Mouse (Mus musculus) heart, adult 2 months (tissue): ENCODE measurements around the gene Kdsr. TPM values are rescaled to one million over a fixed set of nuclear protein-coding genes. Genes with fewer than 3 reads are reported as not detected.

ENCODE experiments used
- DNase-seq, 2 experiments: peaks; one replicate each; pipeline ENCODE4 v3.0.0; 2021
- H3K27ac ChIP-seq: fragments of 200-600 bp; 2 replicates; pipeline ENCODE4 v1.8.1; 2022
- H3K27me3 ChIP-seq: fragments of 200-500 bp; 2 replicates; pipeline ENCODE4 v1.6.1; 2012; ENCODE audit warnings: mild to moderate bottlenecking, low read length, inconsistent platforms, mixed read lengths; ENCODE audit not compliant: control insufficient read depth, insufficient read depth
- H3K36me3 ChIP-seq: fragments of 200-500 bp; 2 replicates; pipeline ENCODE4 v1.6.1; 2012; ENCODE audit warnings: low read length, inconsistent platforms; ENCODE audit not compliant: control insufficient read depth, insufficient read depth
- H3K4me1 ChIP-seq: fragments of 200-500 bp; 2 replicates; pipeline ENCODE4 v1.6.1; 2011; ENCODE audit warnings: low read length; ENCODE audit not compliant: control insufficient read depth, insufficient read depth
- H3K4me3 ChIP-seq: fragments of 200-600 bp; 2 replicates; pipeline ENCODE4 v1.8.1; 2022
- H3K79me2 ChIP-seq: fragments of 200-500 bp; replicated peaks from 2 replicates; pipeline ENCODE4 v1.6.1; 2012; ENCODE audit warnings: mild to moderate bottlenecking, inconsistent platforms, low read length, moderate library complexity, mixed read lengths; ENCODE audit not compliant: control insufficient read depth, insufficient read depth
- H3K9ac ChIP-seq: fragments of 200-500 bp; 2 replicates; pipeline ENCODE4 v1.6.1; 2012; ENCODE audit warnings: low read depth, mild to moderate bottlenecking, control low read depth, inconsistent platforms, low read length, mixed read lengths
- CTCF ChIP-seq: fragments of 200-600 bp; IDR thresholded peaks from 2 replicates; pipeline ENCODE4 v1.8.1; 2022; ENCODE audit warnings: antibody characterized with exemption, mild to moderate bottlenecking, moderate library complexity
- EP300 ChIP-seq: fragments of 200-500 bp; IDR thresholded peaks from 2 replicates; pipeline ENCODE4 v1.6.1; 2011; ENCODE audit warnings: low read depth, low read length, control low read depth; ENCODE audit not compliant: insufficient read depth
- POLR2A ChIP-seq: fragments of 200-500 bp; IDR thresholded peaks from 2 replicates; pipeline ENCODE4 v1.6.1; 2011; ENCODE audit warnings: mild to moderate bottlenecking, low read depth, low read length, control low read depth; ENCODE audit not compliant: insufficient read depth
- WGBS: fragments of 180-500 bp; shearing (Covaris S2); methylation state at CpG from one replicate; pipeline ENCODE4 v1.1.7; 2018; 5-methylcytosine and 5-hydroxymethylcytosine counted together
- intact Hi-C: fragments of 180-260 bp; cut with DNase I; formaldehyde crosslinking; loops from one replicate; pipeline ENCODE4 v1.15.1; 2025
- polyA plus RNA-seq: library from polyadenylated mRNA; depleted of rRNA; stranded (reverse); fragments of >200 nt; gene quantifications from 2 replicates; pipeline ENCODE4 v1.2.3, GENCODE M21; 2012
- total RNA-seq, 2 experiments: library from RNA; stranded (reverse); gene quantifications; 2 replicates each; pipeline ENCODE4 v1.2.3; 2021

Kdsr gene
- total and polyA plus RNA-seq, 3 experiments: 2.6 to 6.2 (median 5.9) TPM

DNA sequence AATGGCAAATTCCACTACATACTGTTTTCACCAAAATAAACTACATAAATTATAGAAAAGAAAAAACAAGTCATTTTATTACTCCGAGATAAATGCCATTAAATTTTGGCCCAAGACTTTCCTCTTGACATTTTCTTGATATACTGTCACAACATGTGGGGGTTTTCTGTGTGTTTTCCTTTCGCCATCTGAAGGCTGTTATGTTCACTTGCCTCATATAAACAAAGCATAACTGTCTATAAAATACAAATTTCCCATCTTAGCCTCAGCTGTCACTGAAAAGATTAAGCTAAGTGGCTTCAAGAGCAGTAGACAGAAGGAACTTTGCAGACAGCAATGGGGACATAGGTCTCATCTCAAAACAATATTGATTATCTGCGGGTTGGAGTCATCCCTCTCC, 4.8 kb upstream of the Kdsr start:
- Histone ChIP-seq H3K4me1 (no peaks in the 10 kb centered on the region), H3K27me3 (no peaks in the 10 kb centered on the region), H3K79me2 (no peaks in the 10 kb centered on the region), H3K36me3 (no peaks in the 10 kb centered on the region), H3K4me3 (no peak overlapping the region), H3K9ac (no peak overlapping the region), H3K27ac (no peak overlapping the region)
- no peak for DNase-seq
- 98% methylated on average over 3 of the region's 3 CpGs for WGBS
- TF ChIP-seq CTCF (no peak), EP300 (no peak), POLR2A (no peak)
- intact Hi-C loops: no loop called here

DNA sequence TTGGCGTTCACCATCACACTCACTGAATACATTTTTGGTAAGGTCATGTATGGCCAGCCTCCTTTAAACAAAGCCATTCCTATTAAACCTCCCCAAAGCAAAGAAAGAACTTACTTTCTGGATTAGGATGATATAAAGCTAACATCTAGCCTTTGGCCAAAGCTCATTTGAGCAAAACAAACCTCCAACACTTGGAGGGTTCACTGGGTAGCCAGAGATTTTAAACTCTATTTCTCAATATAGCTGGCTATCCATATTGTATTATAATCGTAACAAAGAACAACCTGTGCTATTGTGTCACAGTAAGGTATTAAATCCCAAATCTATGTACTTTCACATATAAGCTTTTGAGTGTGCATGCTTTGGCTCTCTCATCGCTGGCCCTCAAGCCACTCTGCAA, 1.2 kb upstream of the Kdsr start:
- WGBS: 79% methylated on average over 3 of the region's 3 CpGs
- peaks cover 8% of the 10 kb centered on the region for H3K4me1 ChIP-seq
- TF ChIP-seq CTCF: no peak
- no peak for TF ChIP-seq EP300
- no peak for DNase-seq
- no peaks in the 10 kb centered on the region for H3K27me3 ChIP-seq
- 0 out of 2 replicates have a peak, but pooled peaks cover 1% of the 10 kb centered on the region for H3K79me2 ChIP-seq
- intact Hi-C loops: no loop called here
- no peaks in the 10 kb centered on the region for H3K36me3 ChIP-seq
- H3K27ac ChIP-seq: no peak overlapping the region
- no peak overlapping the region for H3K4me3 ChIP-seq
- H3K9ac ChIP-seq: no peak overlapping the region

DNA sequence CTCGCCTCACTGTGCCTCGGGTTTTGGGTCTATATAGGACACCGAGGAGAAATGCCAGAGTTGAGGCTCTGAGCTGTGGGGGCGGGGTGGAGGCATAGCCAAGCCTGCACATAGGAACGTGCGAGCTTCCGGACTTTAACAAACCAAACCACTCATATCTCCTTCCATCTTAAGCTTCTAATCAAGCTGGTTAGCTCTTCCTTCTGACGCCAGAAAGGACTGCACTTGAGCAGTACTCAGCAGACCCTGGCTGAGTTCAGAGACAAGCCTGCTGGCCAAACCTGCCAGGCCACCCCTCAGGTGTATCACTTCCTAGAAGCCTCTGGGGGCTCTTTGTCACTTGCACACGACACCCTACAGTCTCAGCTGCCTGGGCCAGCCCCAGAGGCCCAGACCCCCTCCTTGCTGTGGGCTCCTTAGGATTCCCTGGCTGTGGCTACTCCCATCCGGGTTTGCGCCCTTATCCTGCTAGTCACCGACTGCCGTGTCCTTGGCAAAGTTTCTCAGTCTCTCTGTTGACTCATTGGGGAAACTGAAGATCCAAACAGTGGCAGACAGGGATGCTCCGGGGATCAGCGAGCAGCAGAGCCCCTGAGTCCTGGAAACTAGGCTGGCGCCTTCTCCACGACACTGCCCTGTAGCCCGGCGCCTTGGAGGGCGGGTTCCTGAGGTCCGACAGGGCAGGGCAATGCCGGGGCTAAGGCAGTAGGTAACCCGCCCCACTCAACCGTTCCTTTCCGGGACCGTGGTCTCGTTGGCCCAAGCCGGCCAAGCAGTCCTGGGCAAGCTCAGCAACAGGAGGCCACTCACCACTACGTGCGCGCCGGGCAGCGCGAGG, 574 bp downstream of the Kdsr start:
- H3K36me3 ChIP-seq: no peaks in the 10 kb centered on the region
- peak overlapping the region; percentile 92 for H3K9ac ChIP-seq
- no peak for DNase-seq
- H3K27me3 ChIP-seq: no peaks in the 10 kb centered on the region
- intact Hi-C loops: loop anchor here (1.0 to 2.0 kb wide), 2 partner anchors 38 to 45 kb away; partner anchors contain the start of genes Bcl2 and Vps4b
- H3K4me1 ChIP-seq: peaks cover 8% of the 10 kb centered on the region
- peak overlapping the region; percentile 89 for H3K27ac ChIP-seq
- H3K79me2 ChIP-seq: 0 out of 2 replicates have a peak, but pooled peaks cover 1% of the 10 kb centered on the region
- TF ChIP-seq CTCF (no peak), POLR2A (no peak), EP300 (no peak)
- WGBS: 1% methylated on average over 34 of the region's 34 CpGs
- H3K4me3 ChIP-seq: peak overlapping the region; percentile 89

DNA sequence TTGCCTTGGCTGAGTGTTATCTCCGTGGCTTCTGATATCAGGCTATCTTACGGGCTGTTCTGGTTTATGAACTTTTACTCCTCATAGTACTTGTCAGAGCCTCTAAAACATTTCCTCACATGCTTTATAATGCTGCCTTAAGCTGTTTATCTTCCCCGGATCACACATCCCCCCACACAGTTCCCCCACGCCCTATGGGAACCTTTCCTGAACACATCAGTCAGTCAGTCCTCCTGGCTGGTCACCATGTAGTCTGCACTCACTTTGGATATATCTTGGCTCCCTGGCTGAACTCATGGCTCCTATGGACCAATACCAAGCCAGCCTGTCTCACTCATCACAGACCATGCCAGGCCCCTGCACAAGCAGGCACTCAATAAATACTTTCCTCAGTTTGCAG, 2.9 kb downstream of the Kdsr start:
- Histone ChIP-seq H3K27ac (no peak overlapping the region), H3K4me1 (peaks cover 10% of the 10 kb centered on the region), H3K4me3 (no peak overlapping the region), H3K79me2 (0 out of 2 replicates have a peak, but pooled peaks cover 1% of the 10 kb centered on the region), H3K9ac (no peak overlapping the region), H3K36me3 (peaks cover under 1% of the 10 kb centered on the region; the same call in 1 of the 2 replicates), H3K27me3 (no peaks in the 10 kb centered on the region)
- intact Hi-C loops: no loop called here
- DNase-seq: peak in 1 of 2 experiments; percentile 10
- TF ChIP-seq POLR2A (no peak), EP300 (no peak), CTCF (no peak)
- 60% methylated on average over 4 of the region's 4 CpGs for whole genome bisulfite sequencing

DNA sequence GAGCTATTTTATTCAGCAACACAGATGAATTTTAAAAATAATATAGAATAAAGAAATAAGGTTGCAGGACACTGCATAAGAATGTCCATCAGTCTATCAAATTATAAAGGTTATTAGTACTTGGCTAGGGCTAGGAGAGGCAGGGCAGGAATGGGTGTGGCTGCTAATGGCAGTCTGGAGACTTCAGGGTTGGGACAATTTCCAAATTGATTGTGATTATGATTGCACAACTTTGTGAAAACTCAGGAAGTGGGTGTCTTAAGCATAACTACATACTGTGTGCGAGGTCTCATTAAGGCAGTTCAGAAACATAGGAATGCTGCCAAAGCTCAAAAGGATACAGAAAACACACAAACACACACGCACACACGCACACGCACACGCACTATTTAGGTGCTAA, 7.5 kb downstream of the Kdsr start:
- Histone ChIP-seq H3K4me1 (peaks cover 6% of the 10 kb centered on the region), H3K4me3 (no peak overlapping the region), H3K9ac (no peak overlapping the region), H3K27ac (no peak overlapping the region), H3K36me3 (peaks cover 9% of the 10 kb centered on the region; the same call in 1 of the 2 replicates), H3K79me2 (0 out of 2 replicates have a peak, but pooled peaks cover 3% of the 10 kb centered on the region), H3K27me3 (no peaks in the 10 kb centered on the region)
- peak in 1 of 2 experiments; percentile 11 for DNase-seq
- TF ChIP-seq CTCF (no peak), EP300 (0 out of 2 replicates have a peak, but pooled peaks have one; percentile 15)
- WGBS: 50% methylated on average over 5 of the region's 5 CpGs
- intact Hi-C loops: no loop called here

DNA sequence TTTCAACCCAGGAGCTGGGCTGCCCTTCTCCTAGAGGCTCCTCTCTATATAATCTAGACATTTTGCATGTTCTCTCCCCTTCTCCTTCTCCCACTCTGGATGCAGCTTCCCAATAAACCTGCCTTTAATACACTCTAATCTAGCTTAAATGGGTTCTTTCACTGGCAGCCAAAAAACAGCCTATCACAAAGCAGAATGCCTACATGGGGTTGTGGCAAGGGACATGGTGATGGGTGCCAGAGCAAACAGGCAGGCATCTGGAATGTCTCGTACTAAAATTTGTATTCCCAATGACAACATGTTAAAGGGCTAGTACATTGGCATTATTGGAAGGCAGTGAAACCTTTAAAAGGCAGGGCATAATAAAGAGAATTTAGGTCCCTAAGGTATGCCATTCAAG, 8.9 kb downstream of the Kdsr start:
- Histone ChIP-seq H3K4me1 (peaks cover 3% of the 10 kb centered on the region; the same call in 1 of the 2 replicates), H3K36me3 (peaks cover 9% of the 10 kb centered on the region; the same call in 1 of the 2 replicates), H3K27me3 (no peaks in the 10 kb centered on the region), H3K79me2 (0 out of 2 replicates have a peak, but pooled peaks cover 1% of the 10 kb centered on the region), H3K4me3 (no peak overlapping the region), H3K9ac (no peak overlapping the region), H3K27ac (no peak overlapping the region)
- intact Hi-C loops: no loop called here
- 50% methylated on average over 1 of the region's 1 CpGs for WGBS
- TF ChIP-seq EP300 (no peak), CTCF (no peak), POLR2A (no peak)
- DNase-seq: no peak
